Mouse (Mus musculus): ENCODE data around the gene Hoxd9.

The Hoxd9 gene

DNA sequence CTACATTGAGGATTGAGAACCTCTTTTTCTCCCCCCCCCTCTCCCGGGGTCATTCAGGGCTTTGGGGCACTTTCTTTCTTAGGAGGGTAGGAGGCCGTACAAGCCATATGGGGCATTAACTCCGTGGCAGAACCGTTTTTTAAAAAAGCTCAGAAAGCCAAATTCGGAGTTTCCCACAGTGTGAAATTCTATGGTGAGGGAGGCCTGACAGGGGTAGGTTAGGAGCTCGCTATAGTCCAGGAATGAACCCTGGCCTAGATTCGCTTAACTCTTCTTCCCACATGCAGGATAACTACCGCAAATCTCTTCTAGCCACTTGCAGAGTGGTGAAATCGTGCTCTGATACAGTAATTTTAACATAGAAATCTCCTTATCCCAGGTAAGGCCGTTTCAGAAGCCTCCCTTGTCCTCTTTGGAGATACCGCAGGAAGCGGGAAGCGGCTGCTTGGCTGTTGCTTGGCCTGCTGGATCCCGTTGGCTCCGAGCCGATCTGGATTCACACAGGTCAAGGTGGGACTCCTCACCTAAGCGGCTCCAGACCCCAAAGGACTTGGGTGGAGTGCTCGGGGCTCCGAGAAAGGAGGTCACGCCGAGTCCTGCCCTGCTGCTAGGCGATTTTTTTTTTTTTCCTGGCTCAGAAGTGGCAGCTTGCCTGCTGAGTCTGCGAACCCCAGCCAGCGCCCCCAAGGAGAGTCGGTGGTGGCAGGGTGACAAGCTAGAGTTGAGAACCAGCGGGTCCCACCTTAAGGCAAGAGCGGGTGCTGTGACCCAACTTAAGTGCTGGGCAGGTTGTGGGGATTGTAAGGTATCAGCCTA is 37.7 kb downstream of the Hoxd9 start:
- no peak for DNase-seq

DNA sequence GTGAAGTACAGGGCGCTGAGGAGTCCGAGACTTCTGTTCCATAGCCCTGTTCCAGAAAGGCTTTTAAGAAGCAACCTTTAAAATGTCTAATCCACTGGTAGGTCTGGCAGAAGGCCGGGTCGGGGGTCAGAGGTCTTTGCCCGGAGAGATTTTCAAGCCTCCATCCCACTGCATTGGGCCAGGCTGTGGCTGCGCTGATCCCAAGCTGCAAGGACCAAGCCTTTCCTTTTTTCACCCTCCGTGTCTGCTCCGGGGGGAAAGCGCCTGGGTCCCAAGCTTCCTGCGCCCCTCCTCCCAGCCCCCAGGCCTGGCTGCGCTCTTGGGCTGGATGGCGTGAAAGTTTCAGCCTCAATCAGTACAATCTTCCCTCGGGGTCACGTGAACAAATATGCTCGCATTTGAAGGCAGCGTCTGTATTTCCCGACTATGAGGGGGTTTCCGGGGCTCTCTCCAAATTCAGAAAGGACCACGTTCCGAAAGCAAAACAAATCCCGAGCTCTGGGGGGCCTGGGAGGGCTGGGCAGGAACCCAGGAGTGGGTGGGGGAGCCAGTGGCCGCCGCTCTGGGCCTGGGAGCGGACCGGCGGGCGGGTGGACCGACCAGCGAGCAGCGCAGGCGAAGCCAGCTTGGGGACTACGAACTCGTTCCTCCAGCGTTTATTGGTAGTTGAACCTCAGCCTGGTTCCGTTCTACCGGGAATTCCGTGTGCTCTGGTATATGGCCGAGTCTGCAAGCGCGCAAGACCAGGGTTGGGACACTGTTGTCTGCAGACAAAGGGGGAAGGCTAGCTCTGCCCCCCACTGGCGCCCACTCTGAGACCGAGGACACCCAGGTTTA is 38.5 kb downstream of the Hoxd9 start:
- DNase-seq = no peak

- no peak for DNase-seq
Observed at GRCm38 (mm10) chr2:74736688-74737577, 39.4 kb downstream of the Hoxd9 start.

- DNase-seq = no peak
Observed at GRCm38 (mm10) chr2:74737578-74738070, 40.1 kb downstream of the Hoxd9 start.

- no peak for DNase-seq
Observed at GRCm38 (mm10) chr2:74738623-74739475, 41.3 kb downstream of the Hoxd9 start.

GRCm38 (mm10) chr2:74739476-74739800 is 41.9 kb downstream of the Hoxd9 start:
- no peak for DNase-seq

GRCm38 (mm10) chr2:74739869-74740268 is 42.3 kb downstream of the Hoxd9 start:
- DNase-seq = no peak

DNA sequence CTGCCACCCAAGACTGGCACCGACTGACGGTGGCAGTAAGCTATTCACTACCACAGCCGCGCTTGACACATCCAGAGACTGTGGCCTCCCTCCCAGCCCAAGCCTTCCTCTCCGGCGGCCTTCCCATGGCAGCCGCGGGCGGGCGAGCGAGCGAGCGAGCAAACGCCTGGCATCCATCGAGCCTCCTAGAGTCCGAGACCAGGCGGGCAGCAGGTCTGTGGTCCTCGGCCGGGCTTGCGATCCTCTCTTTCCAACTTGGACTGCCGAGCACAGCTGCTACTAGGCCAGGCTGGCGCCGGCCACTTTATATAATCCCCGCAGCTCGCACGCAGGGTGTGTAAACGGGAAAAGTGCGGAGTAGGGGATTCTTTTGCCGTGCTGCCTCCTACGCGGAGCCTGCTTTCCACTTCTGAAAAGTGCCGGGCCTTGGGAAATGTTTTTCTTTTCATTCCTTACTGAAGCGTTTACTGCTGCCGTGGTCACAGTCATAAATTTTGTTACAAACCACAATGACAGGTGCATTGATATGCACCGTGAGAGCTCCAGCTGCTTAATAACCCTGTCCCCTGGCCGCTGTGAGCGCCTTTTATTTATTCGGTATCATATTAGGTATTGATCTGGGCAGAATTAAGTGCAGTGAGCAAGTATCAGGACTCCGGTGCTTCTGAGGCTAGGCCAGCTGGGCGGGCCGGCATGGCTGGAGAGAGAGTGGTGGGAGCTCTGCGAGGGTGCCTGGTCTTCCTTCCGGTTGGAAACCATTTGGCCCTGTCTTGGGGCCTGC is 43.0 kb downstream of the Hoxd9 start:
- DNase-seq = no peak

DNA sequence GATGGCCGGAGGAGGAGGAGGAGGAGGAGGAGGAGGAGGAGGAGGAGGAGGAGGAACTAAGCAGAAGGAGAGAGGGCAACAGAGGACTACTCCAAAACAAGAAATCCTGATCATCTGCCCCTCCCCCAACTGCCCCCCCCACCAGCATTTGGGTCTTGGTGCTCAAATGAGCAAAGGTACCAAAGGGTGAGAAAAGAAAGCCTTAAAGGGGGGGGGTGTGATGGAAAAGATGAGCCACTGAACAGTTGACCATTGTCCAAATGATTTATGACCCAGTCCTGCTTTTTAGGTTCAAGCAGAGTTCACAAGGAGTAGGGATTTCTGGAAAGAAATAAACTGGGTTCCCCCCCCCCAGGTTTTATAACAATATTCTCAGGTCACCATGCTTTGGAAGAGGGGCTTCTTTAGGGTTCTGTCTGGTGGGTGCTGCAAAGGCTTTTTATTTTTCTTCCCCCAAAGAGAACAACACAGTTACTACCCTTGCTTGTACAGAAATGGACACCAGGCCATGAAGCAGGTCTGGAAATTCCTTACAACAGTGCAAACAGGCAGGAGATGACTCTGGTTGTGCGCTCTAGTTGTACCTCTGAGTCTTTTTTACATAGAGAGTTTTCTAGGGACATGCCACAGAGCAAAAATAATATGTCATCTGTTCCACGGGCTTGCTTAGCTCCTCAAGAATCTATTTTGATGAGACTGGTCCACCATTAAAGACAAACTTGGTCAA is 43.9 kb downstream of the Hoxd9 start:
- DNase-seq = no peak

DNA sequence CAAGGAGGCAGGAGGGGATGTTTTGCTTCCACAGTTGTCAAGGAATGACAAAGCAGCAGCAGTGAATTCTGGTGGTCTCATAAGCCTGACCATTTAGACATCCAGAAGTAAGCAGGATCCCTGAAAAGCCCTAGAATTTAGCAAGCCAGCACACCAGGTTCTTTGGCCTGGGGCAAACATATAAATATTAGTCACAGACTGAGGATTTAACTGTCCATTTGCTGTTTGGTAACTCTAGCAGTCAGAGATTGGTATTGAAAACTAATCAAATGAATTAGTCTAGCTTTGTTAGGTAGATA is 44.4 kb downstream of the Hoxd9 start:
- no peak for DNase-seq

DNA sequence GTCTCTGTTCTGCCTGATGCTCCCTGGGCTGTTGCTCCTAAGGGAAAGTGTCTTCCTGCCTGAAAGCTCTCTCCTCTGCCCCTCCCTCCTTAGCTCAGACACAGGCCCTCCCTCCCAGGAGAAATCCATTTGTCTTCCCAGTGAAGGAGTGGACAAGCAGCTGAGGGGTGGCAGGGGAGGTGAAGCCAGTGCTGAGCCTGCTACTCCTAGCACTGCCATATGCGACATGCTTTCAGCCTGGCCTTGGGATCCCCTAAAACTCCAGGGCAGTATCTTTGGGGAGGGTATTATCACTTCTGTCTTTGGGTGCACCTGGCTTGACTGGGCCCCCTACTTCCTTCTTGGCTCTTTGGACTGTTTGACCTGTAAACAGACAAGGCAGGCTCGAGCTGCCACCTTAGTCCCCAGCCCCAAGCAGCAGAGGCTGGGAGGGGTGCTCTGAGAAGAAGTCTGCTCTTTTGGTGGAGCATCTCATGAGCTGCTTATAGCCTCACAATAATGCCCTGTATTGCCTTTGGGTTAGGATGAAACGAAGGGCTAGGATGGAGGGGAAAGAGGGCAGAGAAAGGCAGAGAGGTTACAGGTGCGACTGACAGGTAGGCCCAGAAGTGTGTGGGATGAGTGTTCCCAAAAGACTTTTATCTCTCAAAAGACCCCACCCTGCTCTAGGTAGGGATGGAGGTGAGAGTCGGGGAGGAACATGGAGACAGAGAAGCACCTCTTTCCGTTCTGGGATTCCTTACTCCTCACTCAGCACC is 48.2 kb downstream of the Hoxd9 start:
- no peak for DNase-seq

GRCm38 (mm10) chr2:74746298-74746921 is 48.9 kb downstream of the Hoxd9 start:
- no peak for DNase-seq

DNA sequence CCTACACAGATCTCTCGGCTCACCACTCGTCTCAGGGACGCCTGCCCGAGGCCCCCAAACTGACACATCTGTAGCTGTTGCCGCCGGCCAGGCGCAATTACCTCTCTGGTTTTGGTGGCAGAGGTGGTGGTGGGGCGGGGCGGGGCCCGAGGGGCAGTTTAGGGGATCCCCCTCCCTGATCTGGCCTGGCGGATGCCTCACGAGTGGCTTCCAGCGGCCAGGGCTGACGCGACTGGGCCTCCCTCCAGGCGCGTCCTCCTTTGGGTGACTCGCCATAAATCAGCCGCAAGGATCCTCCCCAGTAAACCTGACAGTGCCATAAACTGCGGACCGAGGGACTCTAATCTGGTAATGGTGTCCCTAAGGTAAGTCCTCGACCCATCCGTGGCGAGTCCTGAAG is 49.5 kb downstream of the Hoxd9 start:
- no peak for DNase-seq

DNA sequence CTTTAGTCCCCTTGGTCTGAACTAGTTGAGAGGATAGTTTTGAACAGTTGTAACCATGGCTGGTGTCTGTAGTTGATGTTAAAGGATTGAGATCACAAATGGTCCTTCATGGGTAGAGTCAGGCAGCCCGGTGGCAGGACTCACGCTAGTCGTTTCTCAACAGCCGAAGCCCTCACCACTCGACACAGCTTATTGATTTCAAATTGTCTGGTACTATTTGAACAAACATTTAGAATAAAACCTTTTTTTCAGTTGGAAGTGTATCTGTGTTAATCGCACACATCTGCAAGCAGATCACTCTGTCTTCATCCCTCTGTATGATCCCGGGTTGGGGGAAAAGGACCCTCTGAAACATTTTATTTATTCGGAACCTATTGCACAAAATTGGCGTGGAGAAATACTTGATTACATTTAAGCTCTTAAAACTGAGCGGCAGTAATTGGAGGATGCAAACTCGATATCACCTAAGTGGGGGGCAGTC is 50.2 kb downstream of the Hoxd9 start:
- no peak for DNase-seq

- no peak for DNase-seq
Observed at GRCm38 (mm10) chr2:74748436-74748995, 51.0 kb downstream of the Hoxd9 start.

DNA sequence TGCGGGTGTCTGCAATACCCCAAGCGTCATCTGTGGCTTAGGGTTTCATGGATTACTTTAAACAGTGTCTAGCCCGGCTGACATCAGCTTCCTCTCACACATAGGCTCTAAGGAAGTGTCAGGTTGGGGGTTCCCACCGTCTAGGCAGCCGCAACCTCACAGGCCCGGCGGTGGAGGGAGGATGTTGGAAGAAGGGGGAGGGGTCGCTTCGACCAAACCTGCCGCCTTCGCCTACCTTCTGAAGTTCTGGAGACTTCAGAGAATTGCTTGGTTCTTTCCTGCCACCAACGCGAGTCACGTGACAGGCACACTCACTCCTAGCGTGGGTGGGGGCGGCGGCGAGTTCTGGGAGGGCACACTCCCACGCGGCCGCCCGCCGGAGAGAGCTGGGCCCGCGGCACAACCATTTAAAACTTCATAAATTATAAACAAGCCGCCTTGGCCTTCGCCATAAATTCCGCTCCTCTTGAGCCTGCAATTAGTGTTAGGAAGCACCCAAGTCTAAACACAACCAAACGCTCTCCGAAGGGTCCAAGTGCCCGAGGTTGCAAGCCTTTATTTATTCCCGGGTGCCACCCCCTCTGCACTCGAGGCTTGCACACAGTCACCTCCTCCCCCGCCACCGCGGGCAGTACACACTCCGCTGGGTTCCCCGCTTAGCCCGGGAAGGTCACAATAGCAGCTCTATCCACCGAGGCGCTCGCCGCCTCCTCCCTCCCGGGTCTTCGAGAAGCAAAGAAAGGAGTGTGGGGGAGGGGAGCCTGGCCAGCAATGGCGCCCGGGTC is 52.0 kb downstream of the Hoxd9 start:
- DNase-seq = no peak

Data from B cell, adult 2 months (primary cell).